Mouse (Mus musculus) thymus, postnatal 36 days (tissue): ENCODE measurements around the gene Colec11.
A peak's percentile ranks its signal among the peaks of the same experiment; 100 is the strongest.

Experiments
- DNase-seq, 2 experiments: peaks; one replicate each; pipeline ENCODE4 v3.0.0; 2022; ENCODE audit warnings: mixed read lengths in 2 of 2

Colec11 gene

GRCm38 (mm10) chr12:28602259-28602658 lies 20.9 kb downstream of the Colec11 start:
- no peak for DNase-seq

GRCm38 (mm10) chr12:28598526-28598991 lies 24.6 kb downstream of the Colec11 start:
- no peak for DNase-seq

GRCm38 (mm10) chr12:28598110-28598509 lies 25.1 kb downstream of the Colec11 start:
- no peak for DNase-seq

- DNase-seq: no peak
Observed at GRCm38 (mm10) chr12:28597699-28598098, 25.5 kb downstream of the Colec11 start.

- DNase-seq: no peak
Observed at GRCm38 (mm10) chr12:28596851-28597250, 26.3 kb downstream of the Colec11 start.

- DNase-seq: no peak
Observed at GRCm38 (mm10) chr12:28590428-28590827, 32.7 kb downstream of the Colec11 start.

GRCm38 (mm10) chr12:28589090-28589868 lies 33.9 kb downstream of the Colec11 start:
- DNase-seq: peak; percentile 57 to 67

- no peak for DNase-seq
Observed at GRCm38 (mm10) chr12:28587949-28588348, 35.2 kb downstream of the Colec11 start.

GRCm38 (mm10) chr12:28584036-28584435 lies 39.1 kb downstream of the Colec11 start:
- DNase-seq: no peak

- no peak for DNase-seq
Observed at GRCm38 (mm10) chr12:28582423-28582822, 40.8 kb downstream of the Colec11 start, which contains the start of gene Allc. TSS of gene Allc (minus strand) at chr12:28582523.

- DNase-seq: peak; percentile 5 to 13
Observed at GRCm38 (mm10) chr12:28579132-28579531, 44.0 kb downstream of the Colec11 start.

- DNase-seq: no peak
Observed at GRCm38 (mm10) chr12:28578147-28578546, 45.0 kb downstream of the Colec11 start.

- DNase-seq: no peak
Observed at GRCm38 (mm10) chr12:28575366-28576070, 47.7 kb downstream of the Colec11 start.

GRCm38 (mm10) chr12:28572241-28572640 lies 50.9 kb downstream of the Colec11 start:
- DNase-seq: no peak

- no peak for DNase-seq
Observed at GRCm38 (mm10) chr12:28552299-28552698, 70.9 kb downstream of the Colec11 start, which contains the start of gene Dcdc2c. TSS of gene Dcdc2c (minus strand) at chr12:28552399.

GRCm38 (mm10) chr12:28551775-28552174 lies 71.4 kb downstream of the Colec11 start:
- DNase-seq: no peak

GRCm38 (mm10) chr12:28548887-28549286 lies 74.3 kb downstream of the Colec11 start:
- DNase-seq: no peak
